Mouse (Mus musculus) CH12.LX (cell line): ENCODE data around the gene Eepd1.

Experiments used
- CTCF ChIP-seq, 2 experiments: IDR thresholded peaks in 1 of 2; conservative IDR thresholded peaks in 1 of 2; 2 replicates each; pipeline ENCODE4 v1.5.1; 2011 to 2012; ENCODE audit warnings: low read depth in 2 of 2, low read length in 2 of 2, improper control_type of control experiment in 1 of 2, inconsistent platforms in 1 of 2, mild to moderate bottlenecking in 1 of 2, moderate library complexity in 1 of 2
- MAX ChIP-seq: IDR thresholded peaks from 2 replicates; pipeline ENCODE4 v1.6.1; 2011; ENCODE audit warnings: low read length, improper control_type of control experiment
- POLR2A ChIP-seq: IDR thresholded peaks from 2 replicates; pipeline ENCODE4 v1.6.1; 2011; ENCODE audit warnings: low read depth, mild to moderate bottlenecking, improper control_type of control experiment, low read length
- SIN3A ChIP-seq: IDR thresholded peaks from 2 replicates; pipeline ENCODE4 v1.6.1; 2012; ENCODE audit warnings: low read length, improper control_type of control experiment, inconsistent platforms
- TBP ChIP-seq: conservative IDR thresholded peaks from 2 replicates; pipeline ENCODE4 v1.6.1; 2011; ENCODE audit warnings: low read depth, low read length, improper control_type of control experiment
- USF1 ChIP-seq: IDR thresholded peaks from 2 replicates; pipeline ENCODE4 v1.6.1; 2014; ENCODE audit warnings: low read depth, mild to moderate bottlenecking, inconsistent platforms, low read length, improper control_type of control experiment
- USF2 ChIP-seq: conservative IDR thresholded peaks from 2 replicates; pipeline ENCODE4 v1.6.1; 2011; ENCODE audit warnings: low read depth, low read length, improper control_type of control experiment
- ZKSCAN1 ChIP-seq: IDR thresholded peaks from 2 replicates; pipeline ENCODE4 v1.6.1; 2012; ENCODE audit warnings: low read depth, inconsistent platforms, low read length, improper control_type of control experiment, borderline replicate concordance

DNA sequence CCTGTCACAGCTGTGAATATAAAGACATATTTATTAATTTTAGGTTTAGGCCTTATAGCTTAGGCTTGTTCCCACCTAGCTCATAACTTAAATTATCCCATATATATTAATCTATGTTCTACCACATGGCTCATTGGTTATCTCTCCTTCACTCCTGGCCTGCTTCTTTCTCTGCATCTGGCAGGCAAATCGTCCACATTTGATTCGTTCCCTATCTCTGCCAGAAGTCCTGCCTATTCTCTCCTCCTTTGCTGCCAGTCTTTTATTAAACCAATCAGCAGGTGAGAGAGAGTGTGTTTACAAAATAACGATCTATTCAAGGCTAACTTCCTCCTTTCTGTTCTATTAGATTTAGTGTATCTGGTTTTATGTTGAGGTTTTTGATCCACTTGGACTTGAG, 77.5 kb downstream of the Eepd1 start:
- TF ChIP-seq CTCF (conservative IDR thresholded peaks at IDR 0.05 in 1 of 2, IDR thresholded peaks at IDR 0.05 in 1 of 2; ENCODE audit: low read depth in 2 of 2, low read length in 2 of 2), result no peak
- TF ChIP-seq POLR2A, result no peak
- TF ChIP-seq TBP, result no peak
- TF ChIP-seq USF1, result no peak
- no peak for TF ChIP-seq SIN3A
- no peak for TF ChIP-seq ZKSCAN1
- TF ChIP-seq MAX, result no peak
- TF ChIP-seq USF2, result no peak
